Mouse (Mus musculus): ENCODE data around the gene Epha7.

DNA sequence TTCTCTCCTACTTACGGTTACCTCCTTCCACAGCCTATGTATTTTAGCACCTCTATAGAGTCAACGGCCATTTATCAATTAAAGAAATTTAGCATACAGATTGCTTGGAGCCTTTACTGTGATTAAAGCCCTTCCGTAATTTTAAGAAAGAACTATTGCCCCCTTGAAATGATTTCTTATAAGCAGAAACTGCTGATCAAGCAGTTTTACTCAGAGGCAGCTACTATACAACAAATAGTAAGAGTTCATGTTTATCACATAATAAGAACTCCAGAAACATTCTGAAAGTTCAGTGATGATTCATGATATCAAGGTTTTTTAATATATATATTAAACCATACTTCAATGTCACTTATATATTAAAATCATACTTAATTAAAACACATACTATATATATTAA, 197.4 kb downstream of the Epha7 start:
- TF ChIP-seq CTCF (IDR thresholded peaks at IDR 0.05; ENCODE audit: extremely low read depth, insufficient read depth, insufficient read length, insufficient replicate concordance) (no peak), POLR2A (IDR thresholded peaks at IDR 0.05; ENCODE audit: low read depth, low read length) (no peak)
